Mouse (Mus musculus) bone marrow macrophage, adult 2 months (primary cell): Measurements from ENCODE around the gene BC024063.

ENCODE experiments used
- CTCF ChIP-seq: IDR thresholded peaks from 2 replicates; pipeline ENCODE4 v1.5.1; 2012; ENCODE audit warnings: low read depth, mild to moderate bottlenecking, low read length, moderate library complexity
- POLR2A ChIP-seq: IDR thresholded peaks from 2 replicates; pipeline ENCODE4 v1.6.1; 2012; ENCODE audit warnings: mild to moderate bottlenecking, low read depth, low read length, borderline replicate concordance

DNA sequence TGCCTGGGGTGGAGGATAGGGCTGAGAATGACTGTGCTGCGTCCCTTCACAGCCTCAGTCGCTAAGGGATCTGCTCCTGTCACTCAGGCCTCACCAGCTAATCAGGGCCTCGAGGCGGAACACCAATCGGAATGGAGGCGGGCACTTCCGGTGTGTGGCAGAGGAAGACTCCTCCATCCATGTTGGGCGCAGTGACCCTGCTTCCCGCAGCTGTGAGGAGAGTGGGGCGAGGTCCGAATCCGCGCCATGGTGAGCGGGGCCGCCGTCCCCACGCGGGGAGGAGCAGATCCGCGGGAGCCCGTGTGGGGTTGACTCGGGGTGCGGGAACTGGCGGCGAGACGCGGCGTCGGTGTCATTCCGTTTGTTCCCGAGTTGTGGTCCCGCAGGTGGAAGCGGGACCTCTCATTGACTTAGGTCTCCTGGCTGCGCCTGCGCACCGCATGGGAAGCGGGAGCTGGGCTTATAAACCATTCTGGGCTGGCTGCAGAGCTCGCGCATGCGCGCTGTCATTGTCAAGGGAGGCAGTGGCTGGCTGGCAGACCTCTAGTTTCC, 44.8 kb downstream of the BC024063 start, which contains the start of gene AU041133:
- TF ChIP-seq CTCF = no peak
- TF ChIP-seq POLR2A = no peak
